Mouse (Mus musculus): Measurements from ENCODE around the gene Pde6h. TPM values are rescaled to one million over a fixed set of nuclear protein-coding genes. Genes with fewer than 3 reads are reported as not detected.

The Pde6h gene
- polyA plus RNA-seq, 1 experiment: 0.50 TPM

GRCm38 (mm10) chr6:136910247-136910890, 13.3 kb upstream of the Pde6h start:
- no peak for DNase-seq (ENCODE audit: extremely low spot score in 1 of 2, low spot score in 1 of 2)

DNA sequence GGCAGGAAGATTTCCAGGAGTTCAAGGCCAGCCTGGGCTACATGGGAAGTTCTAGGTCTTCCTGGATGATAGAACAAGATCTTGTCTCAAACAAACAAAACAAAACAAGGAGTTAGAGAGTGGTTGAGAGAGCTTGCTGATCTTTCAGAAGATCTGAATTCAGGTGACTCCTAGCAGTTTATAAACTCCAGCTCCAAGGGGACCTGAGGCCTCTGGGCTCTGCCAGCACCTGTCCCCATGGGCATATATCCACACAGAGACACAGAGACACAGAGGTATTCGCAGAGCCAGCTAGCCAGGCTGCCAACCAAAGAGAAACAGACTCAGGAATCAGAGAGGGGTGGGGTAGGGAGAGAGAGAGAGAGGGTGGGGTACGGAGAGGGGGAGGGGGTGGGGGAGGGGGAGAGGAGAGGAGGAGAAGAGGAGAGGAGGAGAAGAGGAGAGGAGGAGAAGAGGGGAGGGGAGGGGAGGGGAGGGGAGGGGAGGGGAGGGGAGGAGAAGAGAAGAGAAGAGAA, 10.8 kb upstream of the Pde6h start:
- DNase-seq (ENCODE audit: extremely low spot score in 1 of 2, low spot score in 1 of 2): no peak

GRCm38 (mm10) chr6:136913384-136914126, 10.1 kb upstream of the Pde6h start:
- no peak for DNase-seq (ENCODE audit: extremely low spot score in 1 of 2, low spot score in 1 of 2)

GRCm38 (mm10) chr6:136914234-136914633, 9.4 kb upstream of the Pde6h start:
- DNase-seq (ENCODE audit: extremely low spot score in 1 of 2, low spot score in 1 of 2): no peak

GRCm38 (mm10) chr6:136915721-136916395, 7.8 kb upstream of the Pde6h start:
- no peak for DNase-seq (ENCODE audit: extremely low spot score in 1 of 2, low spot score in 1 of 2)

GRCm38 (mm10) chr6:136917885-136918284, 5.7 kb upstream of the Pde6h start:
- no peak for DNase-seq (ENCODE audit: extremely low spot score in 1 of 2, low spot score in 1 of 2)

- DNase-seq (ENCODE audit: extremely low spot score in 1 of 2, low spot score in 1 of 2): peak in 1 of 2 experiments; percentile 94
These were observed 3.0 kb upstream of the Pde6h start for GRCm38 (mm10) chr6:136920320-136921257.

DNA sequence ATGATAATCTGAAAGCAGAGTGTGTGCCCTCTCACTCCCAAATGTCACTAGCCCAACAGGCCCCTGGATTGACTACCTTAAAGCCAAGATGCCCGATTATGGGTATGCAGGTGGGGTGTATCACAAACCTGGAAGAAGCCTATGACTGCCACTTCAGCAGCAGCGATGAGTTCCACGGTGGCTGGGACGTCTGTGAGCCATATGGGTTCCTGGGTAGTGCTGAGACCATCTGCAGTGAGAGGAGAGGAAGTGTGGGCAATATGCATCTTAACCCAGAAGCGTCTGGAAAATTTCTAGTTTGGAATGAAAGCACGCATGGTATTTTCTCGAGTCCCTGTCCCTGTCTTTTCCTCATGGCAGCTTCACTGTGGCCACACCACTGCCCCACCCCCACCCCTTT, 2.0 kb upstream of the Pde6h start:
- DNase-seq (ENCODE audit: extremely low spot score in 1 of 2, low spot score in 1 of 2): no peak

GRCm38 (mm10) chr6:136922080-136922479, 1.6 kb upstream of the Pde6h start, which contains the start of gene Erp27:
Gene Erp27 (minus strand): TSS chr6:136922180.
- DNase-seq (ENCODE audit: extremely low spot score in 1 of 2, low spot score in 1 of 2): no peak

- DNase-seq (ENCODE audit: extremely low spot score in 1 of 2, low spot score in 1 of 2): no peak
These were observed 761 bp upstream of the Pde6h start for GRCm38 (mm10) chr6:136922871-136923270.

DNA sequence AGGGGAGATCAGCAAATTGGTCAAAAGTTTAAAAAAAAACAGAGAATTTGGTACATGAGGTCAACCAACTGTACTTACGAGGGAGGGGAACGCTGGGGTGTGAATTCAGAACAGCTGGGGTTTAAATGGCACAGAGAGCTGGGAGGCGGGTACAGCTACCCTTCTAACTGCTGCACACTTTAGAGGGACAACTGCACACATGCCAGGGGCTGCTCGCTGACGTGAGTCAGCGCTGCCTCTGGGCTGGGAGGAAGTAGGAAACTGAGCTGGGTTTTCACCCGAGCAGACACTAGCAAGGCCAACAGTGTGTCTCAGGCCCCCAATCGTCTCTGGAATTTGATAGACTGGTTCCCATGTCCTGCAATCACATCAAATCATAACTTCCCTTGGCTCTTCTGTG, 1.4 kb downstream of the Pde6h start:
- no peak for DNase-seq (ENCODE audit: extremely low spot score in 1 of 2, low spot score in 1 of 2)

GRCm38 (mm10) chr6:136927626-136928025, 4.0 kb downstream of the Pde6h start:
- no peak for DNase-seq (ENCODE audit: extremely low spot score in 1 of 2, low spot score in 1 of 2)

DNA sequence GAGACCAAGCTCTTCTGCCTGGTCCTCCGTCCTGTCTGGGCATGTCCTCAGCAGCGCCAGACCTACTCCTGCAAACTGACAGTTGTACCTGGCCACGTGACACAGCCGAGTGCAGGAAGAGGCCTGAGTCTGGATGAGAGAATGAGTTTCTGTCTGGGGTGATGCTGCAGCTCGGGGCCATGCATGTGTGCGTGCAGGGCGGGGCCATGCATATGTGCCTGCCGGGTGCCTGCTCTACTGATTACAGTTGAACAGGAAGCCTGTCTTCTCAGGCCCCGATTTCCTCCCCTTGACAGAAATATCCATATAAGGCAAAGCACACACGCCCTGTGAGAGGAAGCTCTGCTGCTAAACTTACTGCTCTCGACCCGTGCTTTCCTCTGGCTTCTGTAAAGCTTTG, 7.0 kb downstream of the Pde6h start:
- no peak for DNase-seq (ENCODE audit: extremely low spot score in 1 of 2, low spot score in 1 of 2)

DNA sequence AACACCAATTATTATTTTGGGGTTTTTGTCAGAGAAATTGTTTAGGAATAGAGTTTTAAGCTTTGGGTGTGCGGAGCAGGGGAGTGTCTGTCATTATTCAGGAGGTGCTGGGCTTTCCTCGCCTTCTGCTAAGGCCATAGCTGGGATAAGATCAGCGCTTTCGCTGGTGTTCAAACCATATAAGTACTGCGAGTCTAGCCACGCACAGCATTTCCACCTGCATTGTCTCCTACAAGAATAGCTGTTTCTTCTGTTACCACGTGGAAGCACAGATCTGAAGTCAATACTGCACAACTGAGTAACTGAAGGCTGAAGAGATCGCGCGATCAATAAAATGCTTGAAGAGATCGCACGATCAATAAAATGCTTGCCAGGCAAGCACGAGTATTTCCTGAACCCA, 7.6 kb downstream of the Pde6h start:
- DNase-seq (ENCODE audit: extremely low spot score in 1 of 2, low spot score in 1 of 2): no peak

GRCm38 (mm10) chr6:136934068-136934467, 10.4 kb downstream of the Pde6h start:
- no peak for DNase-seq (ENCODE audit: extremely low spot score in 1 of 2, low spot score in 1 of 2)

- no peak for DNase-seq (ENCODE audit: extremely low spot score in 1 of 2, low spot score in 1 of 2)
These were observed 11.6 kb downstream of the Pde6h start for GRCm38 (mm10) chr6:136935233-136935632.

DNA sequence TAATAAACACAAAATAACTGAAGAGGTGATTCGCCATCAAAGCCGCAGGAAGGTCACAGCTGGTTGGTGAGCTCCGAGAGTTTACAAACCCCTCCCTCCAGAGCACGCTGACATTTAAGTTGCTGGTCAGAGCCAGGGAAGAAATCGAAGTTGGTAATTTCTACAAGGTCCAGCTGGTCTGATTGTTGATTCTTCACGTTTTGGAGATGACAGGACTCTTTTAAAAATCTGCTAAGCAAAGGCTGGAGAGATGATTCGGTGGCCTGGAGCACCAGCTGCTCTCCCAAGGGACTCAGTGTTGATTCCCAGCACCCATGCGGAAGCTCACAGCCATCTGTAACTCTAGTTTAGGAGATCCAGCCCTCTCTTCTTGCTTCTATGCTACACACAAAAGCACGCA, 12.7 kb downstream of the Pde6h start:
- no peak for DNase-seq (ENCODE audit: extremely low spot score in 1 of 2, low spot score in 1 of 2)

DNA sequence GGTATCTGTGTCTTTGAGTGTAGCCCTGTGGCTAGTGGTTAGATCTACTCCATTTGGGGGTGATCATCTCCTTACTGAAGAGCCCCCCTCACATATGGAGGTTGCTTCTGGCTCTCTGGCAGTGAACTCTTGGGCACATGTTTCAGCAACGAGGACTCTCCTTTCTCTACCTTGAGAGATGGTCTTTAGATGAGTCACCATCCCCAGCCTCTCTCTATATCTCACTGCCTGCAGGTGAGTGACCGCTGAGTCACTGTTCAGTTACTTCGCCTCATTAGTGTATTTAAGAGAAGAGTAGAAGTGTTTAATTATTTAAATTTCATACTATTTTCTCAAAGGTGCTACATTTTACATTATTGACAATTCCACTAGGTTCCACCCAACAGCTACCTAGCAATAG, 13.5 kb downstream of the Pde6h start:
- no peak for DNase-seq (ENCODE audit: extremely low spot score in 1 of 2, low spot score in 1 of 2)

DNA sequence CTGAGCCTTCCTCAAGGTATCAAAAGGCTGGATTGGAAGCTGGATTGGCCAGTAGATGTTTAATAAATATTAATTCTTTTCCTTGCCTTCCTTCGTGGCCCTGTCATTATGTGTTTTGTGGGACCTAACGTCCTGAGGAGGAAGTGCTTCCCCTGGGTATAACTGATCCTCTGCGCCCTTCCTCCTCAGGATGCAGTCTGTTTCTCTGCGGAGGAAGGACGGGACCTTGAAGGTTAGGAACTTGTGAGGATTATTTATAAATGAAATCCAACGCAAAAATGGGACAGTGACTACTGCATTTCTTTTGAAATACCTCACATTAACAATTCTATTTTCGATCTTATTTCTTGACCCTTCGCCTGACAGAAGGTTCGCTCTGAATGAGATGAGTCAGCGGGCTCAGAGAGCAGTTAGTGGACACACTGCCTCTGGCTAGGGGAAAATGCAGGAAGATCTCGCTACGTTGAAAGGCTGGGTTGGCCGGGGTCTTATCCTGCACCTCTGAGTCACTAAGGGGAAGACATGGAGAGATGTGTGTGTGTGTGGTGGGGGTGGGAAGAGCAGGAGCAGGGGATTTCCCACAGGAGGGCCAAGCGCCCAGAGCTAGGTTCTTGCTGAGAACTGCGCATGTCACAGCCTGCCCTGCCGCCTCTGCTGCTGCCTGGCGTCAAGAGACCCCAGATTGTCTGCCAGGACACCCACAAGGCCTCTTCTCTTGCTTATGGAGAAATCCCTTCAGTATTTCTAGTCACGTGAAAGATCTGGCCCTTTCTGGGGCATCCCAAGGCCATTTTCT, 14.9 kb downstream of the Pde6h start:
- no peak for DNase-seq (ENCODE audit: extremely low spot score in 1 of 2, low spot score in 1 of 2)

Measured in frontal cortex, adult 2 months (tissue).